Mouse (Mus musculus) B cell, adult (primary cell): ENCODE results near the gene Myh9. TPM values are rescaled to one million over a fixed set of nuclear protein-coding genes. Genes with fewer than 3 reads are reported as not detected.

Experiments used
- total RNA-seq: library from RNA; stranded (reverse); gene quantifications from 4 replicates; pipeline ENCODE4 v1.2.4, GENCODE M21; 2023; ENCODE audit not compliant: inconsistent age

Myh9 gene
- 808 to 852 TPM (median 811 TPM) in 4 replicates for total RNA-seq

GRCm38 (mm10) chr15:77842047-77842843 lies at the start of gene Myh9:
Gene Myh9 (minus strand): TSS chr15:77842175.

GRCm38 (mm10) chr15:77756848-77757247 lies 85.1 kb downstream of the Myh9 start, which contains the start of gene Apol8:
Gene Apol8 (minus strand): TSS chr15:77757003.

GRCm38 (mm10) chr15:77728739-77729138 lies 113.2 kb downstream of the Myh9 start, which contains the start of gene Apol9b:
Gene Apol9b (plus strand): TSS chr15:77729039.

Other genes with a start within 250 kb of the Myh9 start
- 0.21 to 0.38 TPM in 2 of 4 replicates, not detected in the others for gene Apol10b, start 246.1 kb downstream of the Myh9 start, total RNA-seq
- gene Gm36245, start 242.9 kb downstream of the Myh9 start, total RNA-seq, result not detected in 4 replicates
- gene Apol11b, start 198.9 kb downstream of the Myh9 start, total RNA-seq, result not detected in 4 replicates
- gene Apol7e, start 143.3 kb downstream of the Myh9 start, total RNA-seq, result 0.26 TPM in 1 of 4 replicates, not detected in the others
- not detected in 4 replicates for gene Apol9b, start 113.1 kb downstream of the Myh9 start, total RNA-seq
- 7.2 to 17.5 TPM (median 12.8 TPM) in 4 replicates for gene Apol8, start 85.2 kb downstream of the Myh9 start, total RNA-seq
- gene Txn2, start 86.8 kb upstream of the Myh9 start, total RNA-seq, result 77.4 to 94.7 TPM (median 83.7 TPM) in 4 replicates
- 8.8 to 10.2 TPM (median 9.5 TPM) in 4 replicates for gene Foxred2, start 114.5 kb upstream of the Myh9 start, total RNA-seq
- gene Eif3d, start 128.6 kb upstream of the Myh9 start, total RNA-seq, result 157 to 171 TPM (median 161 TPM) in 4 replicates